Mouse (Mus musculus) inflammation-experienced regulatory T-cells, adult 6 months (primary cell): ENCODE data around the gene Olfr65. TPM values are rescaled to one million over a fixed set of nuclear protein-coding genes. Genes with fewer than 3 reads are reported as not detected.

Experiments
- ATAC-seq: one replicate; pipeline ENCODE4 v1.8.0; 2017
- polyA plus RNA-seq, 3 experiments: library from polyadenylated mRNA; unstranded; fragments of 100-300 nt; shearing (Covaris generic); gene quantifications; one replicate each; pipeline ENCODE4 v1.2.1; 2017

Gene Olfr65
- polyA plus RNA-seq, result not detected

- ATAC-seq, result no peak
These were observed at the start of gene Olfr65 for GRCm38 (mm10) chr7:103903187-103903586. Gene Olfr65 (plus strand): TSS chr7:103903487.

- no peak for ATAC-seq
These were observed 48.6 kb upstream of the Olfr65 start for GRCm38 (mm10) chr7:103854669-103855068.

GRCm38 (mm10) chr7:103859076-103859475 is 44.2 kb upstream of the Olfr65 start:
- no peak for ATAC-seq

GRCm38 (mm10) chr7:103860855-103861254 is 42.4 kb upstream of the Olfr65 start:
- ATAC-seq, result no peak

- ATAC-seq, result no peak
These were observed 41.8 kb upstream of the Olfr65 start for GRCm38 (mm10) chr7:103861531-103861930.

- no peak for ATAC-seq
These were observed 37.6 kb upstream of the Olfr65 start for GRCm38 (mm10) chr7:103865716-103866115.

GRCm38 (mm10) chr7:103870667-103871066 is 32.6 kb upstream of the Olfr65 start:
- no peak for ATAC-seq

GRCm38 (mm10) chr7:103873064-103873463 is 30.2 kb upstream of the Olfr65 start:
- ATAC-seq, result no peak

GRCm38 (mm10) chr7:103874451-103874850 is 28.8 kb upstream of the Olfr65 start:
- ATAC-seq, result no peak

GRCm38 (mm10) chr7:103877093-103877492 is 26.2 kb upstream of the Olfr65 start:
- ATAC-seq, result no peak

- no peak for ATAC-seq
These were observed 17.1 kb upstream of the Olfr65 start, which contains the start of gene Olfr66 for GRCm38 (mm10) chr7:103886152-103886551. Gene Olfr66 (minus strand): TSS chr7:103886252.

GRCm38 (mm10) chr7:103894385-103894784 is 8.9 kb upstream of the Olfr65 start, which contains the start of gene Olfr64:
Gene Olfr64 (minus strand): TSS chr7:103894485.
- no peak for ATAC-seq

GRCm38 (mm10) chr7:103910047-103910446 is 6.8 kb downstream of the Olfr65 start:
- ATAC-seq, result no peak

GRCm38 (mm10) chr7:103912969-103913511 is 9.8 kb downstream of the Olfr65 start:
- ATAC-seq, result no peak

GRCm38 (mm10) chr7:103915338-103915737 is 12.1 kb downstream of the Olfr65 start:
- ATAC-seq, result no peak

- ATAC-seq, result no peak
These were observed 25.2 kb downstream of the Olfr65 start, which contains the start of gene Olfr631 for GRCm38 (mm10) chr7:103928525-103928924. Gene Olfr631 (plus strand): TSS chr7:103928825.

- no peak for ATAC-seq
These were observed 31.0 kb downstream of the Olfr65 start, which contains the start of gene Olfr632 for GRCm38 (mm10) chr7:103934264-103934663. Gene Olfr632 (plus strand): TSS chr7:103934347.

- no peak for ATAC-seq
These were observed 39.4 kb downstream of the Olfr65 start for GRCm38 (mm10) chr7:103942730-103943129.

- no peak for ATAC-seq
These were observed 40.9 kb downstream of the Olfr65 start, which contains the start of gene Olfr633 for GRCm38 (mm10) chr7:103944137-103944536. Gene Olfr633 (plus strand): TSS chr7:103944437.

Other genes with a start within 250 kb of the Olfr65 start
- gene Olfr623, start 239.8 kb upstream of the Olfr65 start, polyA plus RNA-seq, result not detected
- not detected for gene Olfr624, start 232.3 kb upstream of the Olfr65 start, polyA plus RNA-seq
- not detected for gene Olfr625-ps1, start 220.8 kb upstream of the Olfr65 start, polyA plus RNA-seq
- gene Olfr243, start 188.8 kb upstream of the Olfr65 start, polyA plus RNA-seq, result not detected
- gene Olfr628, start 173.1 kb upstream of the Olfr65 start, polyA plus RNA-seq, result not detected
- gene Olfr629, start 158.5 kb upstream of the Olfr65 start, polyA plus RNA-seq, result not detected
- gene Olfr630, start 146.2 kb upstream of the Olfr65 start, polyA plus RNA-seq, result not detected
- gene Olfr69, start 131.9 kb upstream of the Olfr65 start, polyA plus RNA-seq, result under 1 TPM in 1 of 3 experiments, not detected in 2; 0.12 TPM
- gene Olfr68, start 123.8 kb upstream of the Olfr65 start, polyA plus RNA-seq, result not detected
- not detected for gene Olfr67, start 111.7 kb upstream of the Olfr65 start, polyA plus RNA-seq
- 1 to 10 TPM; 2.9 to 8.6 (median 3.0) TPM for gene Hbb-bt, start 89.5 kb upstream of the Olfr65 start, polyA plus RNA-seq
- 10 to 100 TPM in 2 of 3 experiments, 1 to 10 TPM in 1; 9.8 to 22.5 (median 18.1) TPM for gene Hbb-bs, start 75.4 kb upstream of the Olfr65 start, polyA plus RNA-seq
- gene Hbb-bh2, start 63.0 kb upstream of the Olfr65 start, polyA plus RNA-seq, result not detected
- not detected for gene Hbb-bh1, start 60.3 kb upstream of the Olfr65 start, polyA plus RNA-seq
- gene Hbb-y, start 50.3 kb upstream of the Olfr65 start, polyA plus RNA-seq, result not detected
- not detected for gene Olfr66, start 17.2 kb upstream of the Olfr65 start, polyA plus RNA-seq
- gene Olfr64, start 9.0 kb upstream of the Olfr65 start, polyA plus RNA-seq, result not detected
- gene Olfr631, start 25.3 kb downstream of the Olfr65 start, polyA plus RNA-seq, result not detected
- not detected for gene Olfr632, start 30.9 kb downstream of the Olfr65 start, polyA plus RNA-seq
- gene Olfr633, start 41.0 kb downstream of the Olfr65 start, polyA plus RNA-seq, result not detected
- gene Olfr635, start 67.7 kb downstream of the Olfr65 start, polyA plus RNA-seq, result under 1 TPM in 1 of 3 experiments, not detected in 2; 0.07 TPM
- gene Olfr638, start 95.3 kb downstream of the Olfr65 start, polyA plus RNA-seq, result not detected
- not detected for gene Olfr639, start 113.8 kb downstream of the Olfr65 start, polyA plus RNA-seq
- not detected for gene Olfr640, start 122.1 kb downstream of the Olfr65 start, polyA plus RNA-seq
- not detected for gene Olfr641, start 132.0 kb downstream of the Olfr65 start, polyA plus RNA-seq
- gene Olfr642, start 149.2 kb downstream of the Olfr65 start, polyA plus RNA-seq, result not detected
- not detected for gene 4930516K23Rik, start 158.0 kb downstream of the Olfr65 start, polyA plus RNA-seq
- not detected for gene Olfr644, start 168.4 kb downstream of the Olfr65 start, polyA plus RNA-seq
- not detected for gene Olfr645, start 182.0 kb downstream of the Olfr65 start, polyA plus RNA-seq
- not detected for gene Olfr646, start 201.4 kb downstream of the Olfr65 start, polyA plus RNA-seq
- not detected for gene Ubqln5, start 226.3 kb downstream of the Olfr65 start, polyA plus RNA-seq
- not detected for gene Olfr643, start 233.9 kb downstream of the Olfr65 start, polyA plus RNA-seq
- not detected for gene Ubqln3, start 239.8 kb downstream of the Olfr65 start, polyA plus RNA-seq
- not detected for gene Ubqlnl, start 247.1 kb downstream of the Olfr65 start, polyA plus RNA-seq